Mouse (Mus musculus) ES-CJ7 (cell line): Measurements from ENCODE around the gene Rbm5.

Experiments used
- DNase-seq: peaks from one replicate; pipeline ENCODE4 v3.0.0; 2011; ENCODE audit warnings: low read depth, low spot score

Gene Rbm5

GRCm38 (mm10) chr9:107729709-107730108 lies 41.1 kb downstream of the Rbm5 start:
- no peak for DNase-seq

DNA sequence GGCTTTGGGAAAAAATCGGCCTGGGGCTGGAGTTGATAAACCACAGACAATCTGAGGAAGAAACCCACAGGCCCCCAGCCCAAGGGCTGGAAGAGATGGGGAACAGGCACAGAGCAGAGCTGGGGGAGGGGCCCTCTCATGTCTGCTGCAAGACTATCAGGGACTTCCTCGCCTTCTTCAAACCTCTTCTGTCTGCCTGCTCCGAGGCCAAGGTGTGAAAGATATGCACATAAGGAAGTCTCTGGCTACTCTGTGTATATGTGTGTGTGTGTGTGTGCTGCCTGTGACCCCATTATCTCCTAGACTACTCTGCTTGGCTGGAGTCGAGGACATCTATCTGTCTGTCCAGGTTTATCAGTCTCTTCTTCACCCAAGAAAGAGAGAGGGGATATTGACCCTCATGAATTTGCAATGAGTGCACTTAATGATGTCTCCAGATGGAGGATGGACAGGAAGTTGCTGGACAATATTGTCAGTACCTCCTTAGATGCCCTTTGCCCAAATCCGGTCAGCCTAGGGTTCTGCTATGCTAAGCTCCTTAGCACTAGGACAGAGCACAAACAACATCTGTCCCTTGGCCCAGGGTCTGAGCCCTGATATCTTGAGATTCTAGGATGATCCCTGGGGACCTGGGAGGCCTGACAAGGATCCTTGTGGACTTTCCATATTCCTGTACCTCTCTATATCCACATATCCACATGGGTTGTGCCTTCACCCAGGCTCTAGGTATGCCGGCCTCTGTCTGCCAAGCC lies 41.7 kb downstream of the Rbm5 start:
- DNase-seq, result no peak

DNA sequence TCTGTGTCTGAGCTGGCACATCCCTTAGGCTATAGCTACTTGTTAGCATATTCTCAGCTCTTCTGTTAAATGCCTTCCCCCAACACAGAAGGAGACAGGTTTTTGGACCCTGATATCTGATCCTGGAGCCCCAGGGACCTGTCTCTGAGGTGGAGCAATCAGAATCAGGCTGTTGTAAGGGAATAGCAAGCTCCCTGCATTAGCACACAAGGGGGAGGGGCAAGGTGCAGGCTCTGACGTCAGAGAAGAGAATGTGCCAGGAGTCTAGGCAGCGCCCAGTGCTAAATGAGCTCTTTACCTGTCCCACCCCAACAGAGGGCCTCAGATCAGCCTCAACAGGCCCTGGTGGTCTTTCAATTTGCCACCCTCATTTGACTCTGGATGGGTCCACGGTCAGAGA lies 43.8 kb downstream of the Rbm5 start:
- DNase-seq, result no peak

DNA sequence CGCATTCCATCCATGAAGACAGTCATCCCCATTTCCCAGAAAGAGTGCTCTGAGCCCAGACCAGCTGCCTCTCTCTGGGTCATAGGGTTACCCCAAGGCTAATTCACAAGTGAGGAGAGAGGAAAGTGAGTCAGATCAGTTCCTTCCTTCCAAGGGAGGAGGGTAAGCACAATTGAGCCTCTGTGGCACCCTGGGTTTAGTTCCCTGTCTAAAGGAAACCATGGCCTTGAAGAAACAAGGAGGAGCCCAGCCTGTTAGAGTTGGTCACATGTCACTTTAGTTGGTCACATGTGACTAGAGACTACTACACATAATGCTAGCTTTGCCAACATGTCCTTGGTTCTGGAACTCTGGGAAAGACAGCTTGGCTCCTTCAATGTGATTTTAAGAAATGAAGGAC lies 46.0 kb downstream of the Rbm5 start:
- DNase-seq, result no peak

- DNase-seq, result peak; percentile 83
Observed at GRCm38 (mm10) chr9:107723794-107724531, 46.8 kb downstream of the Rbm5 start.

GRCm38 (mm10) chr9:107723292-107723691 lies 47.5 kb downstream of the Rbm5 start:
- no peak for DNase-seq

DNA sequence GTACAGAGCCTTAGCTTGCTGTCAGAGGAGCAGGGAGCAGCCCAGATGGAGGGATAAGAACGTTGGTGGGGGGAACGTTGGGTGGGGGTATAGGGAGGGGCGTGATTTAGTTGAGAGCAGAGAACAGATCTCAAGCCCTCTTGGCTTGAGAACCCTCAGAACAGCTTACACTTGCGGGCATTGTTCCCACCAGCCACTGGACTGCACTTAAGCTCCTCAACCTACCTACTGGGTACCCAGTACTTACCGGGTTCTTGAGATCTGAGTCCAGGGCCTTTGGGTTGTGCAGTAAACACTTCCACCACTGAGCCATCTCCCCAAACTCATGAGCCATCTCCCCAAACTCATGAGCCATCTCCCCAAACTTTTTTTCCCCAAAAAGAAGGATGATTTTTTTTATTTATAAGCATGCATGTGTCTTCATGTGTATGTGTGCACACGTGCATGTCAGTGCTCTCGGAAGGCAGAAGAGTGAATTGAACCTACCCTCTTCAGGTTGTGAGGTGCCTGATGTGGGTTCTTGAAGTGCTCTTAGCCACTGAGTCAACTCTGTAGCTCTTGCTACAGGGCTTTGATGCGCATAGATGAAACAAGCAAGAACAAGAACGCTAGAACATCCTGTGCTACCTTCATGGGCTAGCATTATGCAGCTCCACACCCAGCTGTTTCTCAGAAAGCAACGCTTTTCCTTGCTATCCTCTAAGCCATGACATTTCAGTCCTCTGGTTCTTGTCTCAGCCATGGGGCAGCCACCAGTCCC lies 51.8 kb downstream of the Rbm5 start:
- no peak for DNase-seq

DNA sequence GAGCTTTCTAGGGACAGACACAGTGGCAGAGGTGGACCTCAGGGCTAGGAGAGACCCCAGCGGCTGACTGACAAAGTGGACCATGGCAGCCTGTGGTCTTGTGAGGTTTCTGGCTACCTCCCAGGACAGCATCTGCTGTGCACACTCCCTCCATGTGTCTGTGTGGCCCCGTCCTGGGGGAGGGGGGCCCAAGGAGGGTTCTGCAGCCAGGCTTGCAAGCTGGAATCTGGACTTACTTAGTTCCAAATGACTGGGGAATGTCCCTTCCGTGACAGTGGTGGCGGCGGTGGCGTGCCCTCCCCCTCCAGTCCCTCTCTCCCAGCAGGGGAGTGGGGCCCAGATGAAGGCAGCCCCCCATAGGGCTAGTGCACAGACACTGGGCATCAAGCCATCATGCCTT lies 53.8 kb downstream of the Rbm5 start:
- DNase-seq, result no peak

DNA sequence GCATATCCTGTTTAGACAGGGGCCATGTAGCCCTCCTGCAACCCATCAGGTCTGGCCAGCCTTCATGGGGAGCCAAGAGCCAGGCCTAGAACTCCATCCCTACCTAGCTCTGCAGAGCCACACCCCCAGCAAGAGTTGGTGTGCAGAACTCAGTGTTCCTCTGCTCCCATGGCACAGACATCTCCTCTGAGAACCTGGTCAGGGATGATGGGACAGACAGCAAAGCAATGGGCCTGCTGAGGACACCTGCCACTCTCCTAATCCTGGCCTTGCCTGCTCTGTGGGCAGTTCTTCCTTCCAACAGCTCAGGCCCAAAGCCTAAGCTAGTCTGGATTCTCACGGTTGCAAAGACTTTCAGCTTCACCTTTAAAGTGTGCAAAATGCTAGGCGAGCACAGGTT lies 55.2 kb downstream of the Rbm5 start:
- no peak for DNase-seq

DNA sequence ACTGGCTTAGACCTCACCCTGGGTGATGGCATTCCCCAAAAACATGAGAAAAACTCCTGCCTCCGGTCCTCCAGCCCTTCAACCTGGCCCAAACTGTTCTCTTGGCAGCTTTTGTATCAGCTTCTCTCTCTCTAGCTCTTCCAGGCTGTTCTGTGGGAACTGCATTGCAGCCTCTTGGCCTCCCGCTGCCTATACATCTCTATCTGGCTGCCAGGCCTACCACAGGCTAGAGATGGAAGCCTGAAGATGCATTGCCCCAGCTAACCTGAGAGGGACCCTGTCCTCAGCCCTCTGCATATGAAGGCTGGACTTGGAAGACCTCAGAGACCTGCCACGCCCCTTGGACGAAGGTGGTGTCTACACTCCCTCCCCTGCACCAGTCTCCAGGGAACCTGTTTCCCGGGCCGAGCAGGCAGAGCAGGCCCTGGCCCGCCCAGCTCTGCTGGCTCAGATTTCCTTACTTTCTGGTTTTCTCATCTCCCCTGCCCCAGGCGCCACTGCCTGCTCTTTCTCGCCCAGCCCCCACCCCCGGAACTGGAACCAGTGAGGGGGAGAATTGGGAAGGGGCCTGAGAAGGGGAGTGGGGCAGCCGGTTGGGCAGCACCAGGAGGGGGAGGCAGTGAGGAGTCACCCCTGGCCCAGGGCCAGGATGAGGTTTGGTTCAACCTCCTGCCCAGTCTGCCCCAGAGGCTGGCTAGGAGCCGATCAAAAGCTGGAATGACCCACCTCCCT lies 56.4 kb downstream of the Rbm5 start:
- DNase-seq, result peak; percentile 64

DNA sequence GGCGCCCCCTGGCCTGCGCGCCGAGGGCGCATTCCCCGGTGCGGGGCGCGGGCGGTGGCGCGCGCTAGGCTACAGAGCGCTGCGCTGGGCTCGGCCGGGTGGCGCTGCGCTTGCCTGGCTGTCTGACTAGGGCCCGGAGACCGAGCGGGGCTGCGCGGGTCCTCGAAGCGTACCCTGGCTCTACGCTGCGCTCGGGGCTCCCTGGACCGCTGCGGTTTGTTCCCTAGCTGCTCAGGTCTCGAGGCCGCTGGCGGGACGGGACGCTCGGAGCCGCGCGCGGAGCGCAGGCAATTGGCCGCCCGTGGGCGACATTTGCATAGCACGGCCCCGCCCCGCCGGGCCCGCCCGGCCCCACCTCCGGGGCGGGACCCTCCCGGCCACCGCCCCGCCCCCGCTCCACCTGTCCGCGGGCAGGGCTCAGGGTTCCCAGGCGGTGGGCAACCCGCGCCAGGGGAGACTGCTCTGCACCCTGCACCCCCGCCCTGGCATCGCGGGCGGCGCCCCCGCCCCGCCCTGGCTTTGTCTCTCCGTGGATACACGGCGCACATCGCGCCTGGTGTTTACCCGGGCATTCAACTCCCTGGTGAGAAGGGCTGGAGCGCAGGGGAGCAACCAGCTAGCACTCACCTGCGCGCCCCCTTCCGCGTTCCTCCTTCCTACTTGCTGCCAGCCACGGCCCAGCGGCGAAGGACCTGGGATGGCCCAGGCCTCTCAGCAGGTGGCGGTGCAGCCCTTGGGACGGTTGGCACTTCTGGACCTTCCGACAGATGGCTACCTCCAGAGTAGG lies 60.9 kb downstream of the Rbm5 start, which contains the start of gene Sema3f:
Gene Sema3f (minus strand): TSS at position 779 of the 787 bp plus-strand sequence.
- DNase-seq, result peak; percentile 73

DNA sequence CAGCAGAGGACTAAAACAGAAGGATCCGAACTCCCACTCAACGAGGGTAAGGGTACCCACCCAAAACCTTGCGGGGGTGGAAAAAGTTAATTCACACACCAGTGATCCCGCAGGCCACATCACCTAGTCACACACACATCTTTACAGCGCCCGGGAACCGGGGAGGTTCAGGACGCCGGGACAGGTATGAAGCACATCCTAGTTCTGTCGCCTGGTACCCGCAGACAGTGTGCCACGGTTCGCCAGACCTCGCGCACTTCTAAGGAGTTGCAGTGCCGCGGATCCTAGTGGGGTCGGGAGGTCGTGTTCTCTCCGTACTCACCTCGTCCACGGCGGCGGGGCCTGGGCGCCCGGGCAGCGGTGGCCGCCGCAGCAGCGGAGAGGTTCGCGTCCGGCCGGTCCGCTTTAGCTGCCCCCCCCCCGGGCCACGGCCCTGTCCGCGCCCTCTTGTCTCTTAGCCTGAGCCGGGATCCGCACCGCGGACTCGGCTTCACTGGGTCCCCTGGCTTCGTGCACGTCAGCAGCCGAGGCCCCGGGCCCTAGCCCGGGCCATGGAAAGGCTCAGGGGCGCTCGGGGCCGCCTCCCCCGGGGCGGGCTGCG lies 61.6 kb downstream of the Rbm5 start:
- DNase-seq, result no peak

DNA sequence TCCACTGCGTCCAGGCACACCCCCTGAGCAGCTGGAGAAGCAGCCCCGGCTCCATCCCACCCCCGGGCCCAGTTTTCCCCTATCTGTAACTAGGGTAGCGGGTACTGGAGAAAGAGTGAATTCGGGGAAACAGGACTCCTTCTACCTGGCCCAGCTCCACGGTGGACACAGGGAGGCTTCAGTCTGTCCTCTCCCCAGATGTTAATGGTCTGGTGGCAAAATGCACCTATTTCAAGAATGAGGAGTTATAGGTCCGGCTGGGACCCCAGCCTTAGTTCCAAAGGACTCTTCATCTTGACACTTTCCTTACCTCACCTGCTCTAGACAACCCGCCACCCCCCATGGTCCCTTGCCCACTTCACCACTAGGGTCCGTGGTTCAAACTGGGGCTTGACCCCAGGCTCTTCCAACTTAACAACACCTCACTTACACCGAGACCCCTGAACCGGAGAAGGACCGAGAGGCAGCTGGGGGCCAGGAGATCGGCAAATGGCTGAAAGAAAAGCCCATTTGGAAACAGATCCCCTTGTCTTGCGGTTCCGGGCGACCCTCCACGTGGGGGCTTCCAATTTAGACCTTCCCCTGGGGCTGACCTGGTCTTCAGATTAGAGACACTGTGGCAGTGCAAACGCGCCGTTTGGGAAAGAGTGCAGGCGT lies 62.2 kb downstream of the Rbm5 start:
- no peak for DNase-seq

- DNase-seq, result peak; percentile 63
Observed at GRCm38 (mm10) chr9:107707701-107708438, 62.9 kb downstream of the Rbm5 start.

GRCm38 (mm10) chr9:107706781-107707211 lies 64.0 kb downstream of the Rbm5 start:
- peak; percentile 62 for DNase-seq

DNA sequence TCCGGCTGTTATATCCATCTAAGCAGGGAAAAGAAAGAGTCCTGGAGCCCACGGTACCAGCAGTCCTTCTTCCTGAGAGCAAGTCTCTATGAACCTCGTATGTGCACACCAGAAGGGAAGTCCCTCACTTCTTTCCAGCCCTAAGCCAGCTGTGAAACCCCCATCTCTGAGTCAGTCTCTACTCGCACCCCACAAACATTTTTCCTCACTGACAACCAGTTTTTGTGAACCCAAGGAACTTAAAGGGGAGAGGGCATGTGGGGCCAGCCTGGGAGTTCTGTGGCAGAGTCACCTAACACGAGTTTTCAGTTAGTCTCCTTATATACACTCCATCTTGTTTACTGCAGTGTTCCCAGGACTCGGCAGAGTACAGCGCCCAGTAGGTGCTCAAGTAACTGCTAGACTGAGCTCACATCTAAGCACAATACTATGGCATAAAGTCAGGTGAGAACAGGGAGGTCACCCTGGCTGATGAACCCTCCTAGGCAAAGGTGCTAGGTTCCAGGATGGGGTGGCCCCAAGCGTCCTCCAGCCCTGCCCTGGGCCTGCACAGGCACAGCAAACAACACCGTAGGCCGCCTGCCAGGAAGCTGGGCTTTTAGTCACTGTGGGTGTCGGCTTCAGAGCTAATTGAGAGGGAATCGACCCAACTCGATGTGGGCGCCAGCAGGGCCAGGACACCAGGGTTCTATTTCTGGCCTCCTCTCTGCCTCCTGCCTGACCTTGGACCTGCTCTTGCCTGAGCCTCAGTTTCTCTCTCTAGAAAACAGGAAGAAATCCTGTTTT lies 67.3 kb downstream of the Rbm5 start:
- no peak for DNase-seq

- no peak for DNase-seq
Observed at GRCm38 (mm10) chr9:107702606-107703185, 68.1 kb downstream of the Rbm5 start.

GRCm38 (mm10) chr9:107701594-107701993 lies 69.2 kb downstream of the Rbm5 start:
- DNase-seq, result no peak
